Mouse (Mus musculus): Measurements from ENCODE around the gene Phf21a. TPM values are rescaled to one million over a fixed set of nuclear protein-coding genes. Genes with fewer than 3 reads are reported as not detected.
"Not testable (repeated sequence)": the region's sequence is repeated elsewhere in the genome, so short reads cannot be mapped to it uniquely, and the experiment has no call there.

Phf21a gene
- total RNA-seq, 4 experiments from 2014 or later = 24.3 to 30.5 (median 28.2) TPM

DNA sequence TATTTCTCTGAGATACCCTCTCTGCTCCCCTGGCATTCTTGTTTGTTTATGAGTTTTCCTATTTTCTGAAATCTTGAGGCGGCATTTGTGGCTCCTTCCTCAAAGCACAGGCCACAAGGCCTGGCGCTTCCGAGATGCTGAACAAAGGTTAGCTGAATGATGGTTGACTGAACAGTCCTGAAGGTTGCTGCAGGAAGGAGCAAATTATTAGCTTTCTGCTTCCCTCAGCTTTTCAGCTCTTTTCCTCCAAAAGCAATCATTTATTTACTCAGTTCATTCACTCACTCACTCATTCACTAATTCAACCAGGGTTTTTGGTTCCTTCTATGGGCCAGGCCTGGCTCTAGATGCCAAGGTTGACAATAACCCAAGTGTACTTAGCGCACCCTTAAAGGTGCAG, 10.7 kb upstream of the Phf21a start:
- no peak for DNase-seq (ENCODE audit: low spot score)

- no peak for DNase-seq (ENCODE audit: low spot score)
Observed at GRCm38 (mm10) chr2:92085721-92086120, 7.2 kb upstream of the Phf21a start.

DNA sequence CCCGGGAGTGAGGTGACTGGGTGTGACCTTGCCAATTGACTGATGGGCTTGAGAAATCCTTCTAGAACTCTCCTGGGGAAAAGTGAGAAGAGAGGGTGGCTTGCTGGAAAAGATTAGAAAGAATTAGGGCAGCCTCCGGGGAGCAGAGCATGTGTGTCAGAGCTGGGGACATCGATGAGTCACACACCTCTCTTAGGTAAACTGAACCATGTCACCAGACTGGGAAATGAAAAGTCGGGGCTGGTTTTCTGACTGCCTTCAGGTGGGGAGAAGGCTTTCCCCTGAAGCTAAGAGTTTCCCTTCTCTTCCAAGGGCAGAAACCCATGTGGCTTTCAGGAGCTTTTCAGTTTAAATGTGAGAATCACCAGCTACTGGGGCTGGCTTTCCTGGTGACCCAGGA, 5.9 kb upstream of the Phf21a start:
- DNase-seq (ENCODE audit: low spot score) = no peak

DNA sequence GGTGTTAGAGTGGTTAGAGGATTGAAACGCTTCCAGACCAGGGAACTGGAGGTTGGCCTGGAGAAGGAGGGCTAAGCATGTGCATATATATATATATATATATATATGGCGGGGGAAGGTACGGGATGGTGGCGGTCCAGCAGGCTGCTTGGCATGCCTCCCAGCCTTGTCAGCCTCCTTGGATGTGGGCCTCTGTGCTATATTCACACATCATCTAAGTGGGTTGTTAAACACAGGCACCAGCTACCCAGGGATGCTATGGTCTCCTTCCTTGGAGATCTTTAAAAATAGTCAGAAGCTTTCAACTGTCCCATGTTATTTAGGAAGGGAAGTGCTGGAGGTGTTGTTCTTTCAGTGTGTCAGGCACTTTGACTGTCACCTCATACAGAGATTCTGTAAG, 3.1 kb upstream of the Phf21a start:
- no peak for DNase-seq (ENCODE audit: low spot score)

DNA sequence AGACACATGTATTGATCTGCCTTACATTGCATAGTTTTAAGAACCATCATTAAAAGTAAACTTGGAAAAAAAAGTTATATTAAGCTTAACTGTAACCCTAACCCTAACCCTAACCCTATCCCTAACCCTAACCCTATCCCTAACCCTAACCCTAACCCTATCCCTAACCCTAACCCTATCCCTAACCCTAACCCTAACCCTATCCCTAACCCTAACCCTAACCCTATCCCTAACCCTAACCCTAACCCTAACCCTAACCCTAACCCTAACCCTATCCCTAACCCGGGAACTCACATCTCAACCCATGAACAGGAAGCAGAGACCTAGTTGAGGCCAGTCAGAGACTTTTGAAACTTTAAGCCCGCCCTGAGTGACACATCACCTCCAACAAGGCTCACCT, 586 bp downstream of the Phf21a start:
- DNase-seq (ENCODE audit: low spot score) = not testable (repeated sequence)

GRCm38 (mm10) chr2:92094078-92094477, 1.2 kb downstream of the Phf21a start:
- no peak for DNase-seq (ENCODE audit: low spot score)

DNA sequence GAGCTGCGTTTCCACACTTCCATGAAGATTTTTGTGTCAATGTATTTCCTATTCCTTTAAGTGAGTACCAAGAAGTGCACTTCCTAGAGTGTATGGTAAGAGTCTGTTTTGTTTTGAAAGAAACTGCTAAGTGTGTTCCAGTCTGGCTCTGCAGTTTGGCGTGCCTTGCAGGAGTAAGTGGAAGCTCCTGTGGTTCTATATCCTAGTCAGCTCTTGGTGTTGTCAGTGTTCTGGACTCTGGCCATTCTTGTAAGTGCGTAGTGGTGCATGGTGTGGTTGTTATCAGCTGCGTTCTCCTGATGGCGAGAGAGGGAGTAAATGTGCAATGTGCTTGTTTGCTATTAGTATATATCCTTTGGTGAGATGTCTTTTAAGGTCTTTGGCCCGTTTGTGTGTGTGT, 7.9 kb downstream of the Phf21a start:
- peak; percentile 7 for DNase-seq (ENCODE audit: low spot score)

DNA sequence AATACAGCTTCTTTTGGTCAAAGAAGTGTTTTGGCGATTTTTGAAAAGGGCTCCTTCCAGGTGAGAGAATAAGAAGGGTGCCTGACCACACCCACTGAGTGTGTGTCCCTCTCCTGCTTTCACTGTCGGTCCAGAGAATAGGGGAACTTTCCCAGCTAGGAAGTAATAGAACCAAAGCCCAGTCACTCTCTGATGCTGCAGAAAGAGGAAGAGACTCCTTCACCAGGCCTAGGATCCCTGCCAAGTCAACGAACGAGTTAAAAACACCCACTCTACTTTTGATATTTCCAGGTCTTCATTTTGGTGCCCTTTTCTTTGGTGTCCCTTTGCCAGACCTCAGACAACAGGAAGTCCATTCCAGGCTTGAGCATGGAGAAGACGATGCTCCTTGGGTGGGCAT, 31.6 kb downstream of the Phf21a start:
- no peak for DNase-seq (ENCODE audit: low spot score)

DNA sequence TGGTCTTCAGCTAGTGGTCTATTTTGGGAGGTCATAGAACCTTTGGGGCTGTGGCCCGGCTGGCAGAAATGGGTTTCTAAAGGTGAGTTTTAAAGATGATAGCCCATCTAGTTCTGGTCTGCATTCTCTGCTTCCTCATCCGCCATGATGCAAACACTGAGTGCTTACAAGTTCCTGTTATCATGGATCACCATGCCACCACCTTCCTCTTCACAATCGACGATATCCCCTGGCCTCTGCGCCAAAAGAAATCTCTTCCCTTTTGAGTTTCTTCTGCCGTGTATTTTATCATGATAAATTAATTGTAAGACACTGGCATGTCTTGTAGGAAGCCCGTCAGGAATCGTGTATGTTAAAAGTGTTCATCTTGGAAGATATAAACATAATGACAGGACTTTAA, 32.4 kb downstream of the Phf21a start:
- no peak for DNase-seq (ENCODE audit: low spot score)

DNA sequence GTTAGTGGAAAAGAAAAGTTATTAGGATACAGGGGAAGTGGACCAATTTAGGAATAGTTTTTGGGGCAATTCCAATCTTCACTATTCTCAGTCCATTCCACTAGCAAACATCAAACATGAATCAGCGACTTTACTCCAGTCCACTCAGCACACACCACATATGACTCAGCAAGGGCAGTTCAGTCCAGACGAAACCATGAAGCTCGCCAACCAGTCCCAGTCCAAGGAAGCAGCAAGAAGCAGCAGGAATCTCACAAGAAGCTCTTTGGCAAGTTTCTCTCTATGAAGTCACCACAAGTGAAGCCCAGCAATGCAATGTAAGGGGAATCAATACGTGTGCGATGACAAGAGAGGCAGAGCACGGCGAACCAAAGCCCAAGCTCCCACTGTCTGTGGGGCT, 37.2 kb downstream of the Phf21a start:
- DNase-seq (ENCODE audit: low spot score) = no peak

- no peak for DNase-seq (ENCODE audit: low spot score)
Observed at GRCm38 (mm10) chr2:92138736-92139135, 45.8 kb downstream of the Phf21a start.

DNA sequence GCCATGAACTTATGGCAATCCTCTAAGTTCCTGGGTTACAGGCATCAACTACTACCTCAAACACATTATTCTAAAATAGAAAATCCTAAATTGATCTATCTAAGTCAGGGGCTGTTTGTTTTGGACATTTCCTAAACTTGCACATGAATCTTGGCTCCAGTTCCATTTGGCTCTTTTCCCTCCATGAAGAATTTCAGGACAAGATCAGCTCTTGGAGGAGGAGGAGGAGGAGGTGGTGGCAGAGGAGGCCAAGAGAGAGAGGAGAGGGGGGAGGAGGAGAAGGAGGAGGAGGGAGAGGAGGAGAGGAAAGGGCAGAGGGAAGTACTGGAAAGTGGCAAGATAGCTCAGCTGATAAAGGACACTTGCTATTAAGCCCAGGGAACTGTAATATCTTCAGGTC, 46.4 kb downstream of the Phf21a start:
- no peak for DNase-seq (ENCODE audit: low spot score)

DNA sequence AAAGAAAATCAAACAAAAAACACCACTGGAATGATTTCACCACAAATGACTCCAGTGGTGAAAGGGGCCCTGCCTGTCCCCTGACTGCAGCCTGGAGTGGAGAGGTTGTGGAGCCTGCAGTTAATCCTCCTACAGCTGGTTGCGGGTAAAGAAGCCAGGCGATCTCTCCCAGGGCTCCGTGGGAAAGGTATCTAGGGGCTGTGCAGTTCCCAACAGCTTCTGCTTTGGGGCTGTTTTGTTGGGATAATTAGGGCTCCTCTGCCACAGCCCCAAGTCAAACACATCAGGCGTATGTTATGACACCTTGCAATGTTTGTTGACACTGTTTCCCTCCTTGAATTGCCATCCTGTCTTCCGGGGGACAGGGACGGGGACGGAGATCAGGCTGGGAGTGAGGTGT, 47.5 kb downstream of the Phf21a start:
- no peak for DNase-seq (ENCODE audit: low spot score)

DNA sequence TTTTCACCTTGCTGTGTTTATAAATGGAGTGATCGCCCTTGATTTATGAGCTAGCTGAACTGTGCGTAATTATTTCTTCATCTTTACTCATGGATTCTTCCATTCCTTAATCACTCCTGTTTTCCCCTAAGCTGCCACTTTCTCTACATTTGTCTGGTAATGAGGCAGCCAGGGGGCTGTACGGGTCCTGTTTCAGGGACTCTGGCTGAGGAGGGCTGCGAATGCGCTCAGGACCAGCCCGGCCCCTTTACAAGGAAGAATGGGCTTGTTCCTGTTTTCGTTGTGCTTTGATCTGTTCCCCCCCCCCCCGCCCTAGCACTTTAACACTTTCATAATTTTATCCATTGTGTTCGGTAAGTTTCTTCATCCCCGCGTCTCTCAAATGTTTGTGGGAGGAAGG, 48.2 kb downstream of the Phf21a start:
- DNase-seq (ENCODE audit: low spot score) = no peak

- no peak for DNase-seq (ENCODE audit: low spot score)
Observed at GRCm38 (mm10) chr2:92143932-92144331, 51.0 kb downstream of the Phf21a start.

GRCm38 (mm10) chr2:92147925-92148750, 55.2 kb downstream of the Phf21a start:
- DNase-seq (ENCODE audit: low spot score) = not testable (repeated sequence)

DNA sequence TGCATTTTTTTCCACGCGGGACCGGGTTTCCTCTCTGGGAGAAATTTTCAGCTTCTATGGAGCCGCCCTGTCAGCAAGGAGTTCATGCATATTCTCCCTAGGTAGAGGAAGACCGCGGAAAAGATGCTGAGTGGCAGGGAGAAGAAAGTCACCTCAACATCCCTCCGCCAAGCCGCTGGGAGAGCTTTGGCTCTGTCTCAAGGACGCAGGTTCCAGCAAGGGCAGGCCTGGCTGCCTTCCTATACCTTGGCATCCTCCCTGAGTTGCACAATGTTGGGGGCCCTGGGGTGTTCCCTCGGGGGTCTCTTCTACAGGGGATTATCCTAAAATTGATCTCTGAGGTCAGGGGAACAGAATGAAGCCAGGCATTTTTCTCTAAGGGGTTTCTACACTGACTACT, 71.4 kb downstream of the Phf21a start:
- no peak for DNase-seq (ENCODE audit: low spot score)

DNA sequence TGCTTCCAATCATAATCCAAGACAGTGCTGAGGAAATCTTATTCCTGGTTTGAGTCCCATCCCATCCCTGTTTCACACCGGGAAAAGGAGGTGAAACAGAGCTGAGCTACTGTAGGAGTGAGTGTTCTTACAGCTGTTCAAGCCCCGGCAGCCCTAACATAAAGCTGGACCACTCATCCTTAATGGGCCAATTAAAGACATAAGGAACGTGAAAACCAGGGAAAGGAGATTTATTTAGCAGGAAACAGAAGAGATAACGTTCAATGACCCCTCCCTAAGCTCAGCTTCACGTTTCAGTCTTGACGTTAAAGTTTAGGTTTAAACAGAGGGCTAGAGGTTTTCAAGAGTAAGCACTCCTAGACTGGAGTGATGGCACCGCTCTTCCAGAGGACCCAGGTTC, 74.0 kb downstream of the Phf21a start:
- DNase-seq (ENCODE audit: low spot score) = no peak

GRCm38 (mm10) chr2:92171046-92171643, 78.2 kb downstream of the Phf21a start:
- DNase-seq (ENCODE audit: low spot score) = no peak

DNA sequence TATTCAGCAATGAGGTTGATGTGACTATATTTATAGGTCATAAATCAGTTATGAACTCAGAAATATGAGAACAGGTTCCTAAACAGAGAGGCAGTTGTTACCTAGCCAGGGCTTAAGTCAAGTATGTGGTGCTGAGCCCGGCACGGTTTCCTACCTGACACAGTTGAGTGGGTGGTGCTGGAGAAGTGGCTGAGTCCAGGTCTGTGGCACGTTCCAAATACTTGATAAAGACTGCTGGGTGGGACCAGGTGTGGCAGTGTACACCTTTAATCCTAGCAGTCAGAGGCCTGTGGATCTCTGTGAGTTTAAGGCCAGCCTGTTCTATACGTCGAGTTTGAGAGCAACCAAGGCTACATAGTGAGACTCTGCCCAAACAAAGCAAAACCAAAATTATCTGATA, 79.4 kb downstream of the Phf21a start:
- DNase-seq (ENCODE audit: low spot score) = no peak

DNA sequence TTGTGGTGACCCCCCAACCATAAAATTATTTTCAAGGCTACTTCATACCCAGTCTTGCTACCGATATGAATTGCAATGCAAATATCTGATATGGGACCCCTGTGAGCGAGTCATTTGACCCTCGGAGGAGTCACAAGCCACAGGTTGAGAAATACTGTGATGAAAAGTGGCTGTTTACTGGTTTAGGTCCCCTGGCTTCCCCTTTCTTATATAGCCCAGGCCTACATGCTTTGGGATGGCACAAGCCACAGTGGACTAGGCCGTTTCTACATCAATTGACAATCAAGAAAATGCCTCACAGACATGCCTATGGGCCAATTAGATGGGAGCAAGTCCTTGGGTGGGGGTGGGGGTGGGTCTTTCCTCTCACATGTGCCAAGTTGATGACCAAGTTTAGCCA, 80.3 kb downstream of the Phf21a start:
- DNase-seq (ENCODE audit: low spot score) = no peak

DNA sequence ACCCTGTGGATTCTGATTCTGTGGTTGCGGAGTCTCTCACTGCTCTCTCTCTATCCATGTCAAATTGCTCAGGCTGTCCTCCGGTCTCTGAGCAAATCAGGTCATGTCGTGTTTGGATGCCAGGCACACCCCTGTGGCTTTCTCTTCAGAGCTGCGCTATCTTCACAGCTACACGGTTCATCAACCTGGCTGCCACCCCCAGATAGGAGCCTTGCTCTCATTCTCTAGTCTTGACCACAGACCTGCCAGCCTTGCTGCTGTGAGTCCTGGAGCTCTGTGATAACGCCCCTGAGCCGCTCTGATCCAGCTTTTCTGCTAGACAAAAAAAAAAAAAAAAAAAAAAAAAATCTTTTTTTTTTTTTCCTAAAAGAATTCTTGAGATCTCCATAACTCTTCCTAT, 81.3 kb downstream of the Phf21a start:
- DNase-seq (ENCODE audit: low spot score) = no peak

GRCm38 (mm10) chr2:92175002-92175401, 82.1 kb downstream of the Phf21a start:
- DNase-seq (ENCODE audit: low spot score) = no peak

GRCm38 (mm10) chr2:92176292-92176691, 83.4 kb downstream of the Phf21a start:
- DNase-seq (ENCODE audit: low spot score) = no peak

Data from heart, adult 8-10 months (tissue).